Mouse (Mus musculus) lung, postnatal 0 days (tissue): ENCODE data around the gene Zfp219.

Experiments
- CTCF ChIP-seq: IDR thresholded peaks from 2 replicates; pipeline ENCODE4 v1.5.1; 2016; ENCODE audit warnings: antibody characterized with exemption, mild to moderate bottlenecking
- EP300 ChIP-seq: IDR thresholded peaks from 2 replicates; pipeline ENCODE4 v1.6.1; 2016; ENCODE audit warnings: antibody characterized with exemption, mild to moderate bottlenecking, control low read depth

- TF ChIP-seq EP300 (no peak), CTCF (peak; percentile 70)
Measured at GRCm38 (mm10) chr14:52044901-52045678, 24.6 kb upstream of the Zfp219 start.
